Mouse (Mus musculus): ENCODE measurements around the gene Sppl2b. TPM values are rescaled to one million over a fixed set of nuclear protein-coding genes. Genes with fewer than 3 reads are reported as not detected.

Gene Sppl2b
- total and polyA plus RNA-seq, 2 experiments from 2014 or later, result 24.2 to 44.4 TPM

- DNase-seq (ENCODE audit: low spot score) (no peak), ATAC-seq (ENCODE audit: insufficient read depth, low read depth) (no peak)
- H3K4me2 ChIP-seq (ENCODE audit: low read depth, low read length), result no peak overlapping the region
- H3K27me3 ChIP-seq (ENCODE audit: control insufficient read depth, insufficient read depth, low read length), result no peaks in the 10 kb centered on the region
- TF ChIP-seq EP300 (IDR thresholded peaks at IDR 0.05; ENCODE audit: low read depth) (no peak), CTCF (IDR thresholded peaks at IDR 0.05; ENCODE audit: low read depth) (no peak)
- no peak overlapping the region for H3K27ac ChIP-seq (ENCODE audit: low read depth)
- no peaks in the 10 kb centered on the region for H3K9me3 ChIP-seq (replicated peaks; ENCODE audit: control insufficient read depth, low read length)
- H3K4me1 ChIP-seq (ENCODE audit: control insufficient read depth, insufficient read depth), result no peaks in the 10 kb centered on the region
- 92% methylated on average over 5 of the region's 5 CpGs for WGBS
- no peak overlapping the region for H3K4me3 ChIP-seq (ENCODE audit: low read depth, low read length)
- H3K9ac ChIP-seq (replicated peaks; ENCODE audit: low read depth, low read length), result no peak overlapping the region
- H3K36me3 ChIP-seq (replicated peaks; ENCODE audit: control insufficient read depth, insufficient read depth, low read length), result peaks cover 44% of the 10 kb centered on the region
Measured at GRCm38 (mm10) chr10:80862305-80862704, 7.2 kb downstream of the Sppl2b start.

GRCm38 (mm10) chr10:80864446-80864845 is 9.4 kb downstream of the Sppl2b start:
- TF ChIP-seq EP300 (IDR thresholded peaks at IDR 0.05; ENCODE audit: low read depth), result no peak
- no peak for TF ChIP-seq CTCF (IDR thresholded peaks at IDR 0.05; ENCODE audit: low read depth)
- H3K9me3 ChIP-seq (replicated peaks; ENCODE audit: control insufficient read depth, low read length), result no peaks in the 10 kb centered on the region
- no peak overlapping the region for H3K4me3 ChIP-seq (ENCODE audit: low read depth, low read length)
- H3K36me3 ChIP-seq (replicated peaks; ENCODE audit: control insufficient read depth, insufficient read depth, low read length), result peaks cover 58% of the 10 kb centered on the region
- H3K27ac ChIP-seq (ENCODE audit: low read depth), result no peak overlapping the region
- ATAC-seq (ENCODE audit: insufficient read depth, low read depth) (no peak), DNase-seq (ENCODE audit: low spot score) (no peak)
- no peak overlapping the region for H3K4me2 ChIP-seq (ENCODE audit: low read depth, low read length)
- WGBS, result 85% methylated on average over 16 of the region's 16 CpGs
- H3K4me1 ChIP-seq (ENCODE audit: control insufficient read depth, insufficient read depth), result no peaks in the 10 kb centered on the region
- H3K9ac ChIP-seq (replicated peaks; ENCODE audit: low read depth, low read length), result no peak overlapping the region
- no peaks in the 10 kb centered on the region for H3K27me3 ChIP-seq (ENCODE audit: control insufficient read depth, insufficient read depth, low read length)

- H3K4me2 ChIP-seq (ENCODE audit: low read depth, low read length), result no peak overlapping the region
- no peaks in the 10 kb centered on the region for H3K27me3 ChIP-seq (ENCODE audit: control insufficient read depth, insufficient read depth, low read length)
- H3K9ac ChIP-seq (replicated peaks; ENCODE audit: low read depth, low read length), result no peak overlapping the region
- no peak for DNase-seq (ENCODE audit: low spot score)
- TF ChIP-seq EP300 (IDR thresholded peaks at IDR 0.05; ENCODE audit: low read depth) (no peak), CTCF (IDR thresholded peaks at IDR 0.05; ENCODE audit: low read depth) (no peak)
- H3K27ac ChIP-seq (ENCODE audit: low read depth), result no peak overlapping the region
- H3K36me3 ChIP-seq (replicated peaks; ENCODE audit: control insufficient read depth, insufficient read depth, low read length), result peaks cover 26% of the 10 kb centered on the region
- H3K9me3 ChIP-seq (replicated peaks; ENCODE audit: control insufficient read depth, low read length), result no peaks in the 10 kb centered on the region
- no peak for ATAC-seq (ENCODE audit: insufficient read depth, low read depth)
- WGBS, result 82% methylated on average over 4 of the region's 6 CpGs
- H3K4me1 ChIP-seq (ENCODE audit: control insufficient read depth, insufficient read depth), result no peaks in the 10 kb centered on the region
- H3K4me3 ChIP-seq (ENCODE audit: low read depth, low read length), result no peak overlapping the region
Measured at GRCm38 (mm10) chr10:80870993-80871392, 15.9 kb downstream of the Sppl2b start.

- H3K27me3 ChIP-seq (ENCODE audit: control insufficient read depth, insufficient read depth, low read length), result no peaks in the 10 kb centered on the region
- TF ChIP-seq CTCF (IDR thresholded peaks at IDR 0.05; ENCODE audit: low read depth), result no peak
- TF ChIP-seq EP300 (IDR thresholded peaks at IDR 0.05; ENCODE audit: low read depth), result no peak
- H3K4me1 ChIP-seq (ENCODE audit: control insufficient read depth, insufficient read depth), result peaks cover 1% of the 10 kb centered on the region; the same call in 1 of the 2 replicates
- H3K9me3 ChIP-seq (replicated peaks; ENCODE audit: control insufficient read depth, low read length), result no peaks in the 10 kb centered on the region
- no peak within 1 kb of the TSS for H3K4me2 ChIP-seq (ENCODE audit: low read depth, low read length)
- H3K36me3 ChIP-seq (replicated peaks; ENCODE audit: control insufficient read depth, insufficient read depth, low read length), result peaks cover 22% of the 10 kb centered on the region
- H3K4me3 ChIP-seq (ENCODE audit: low read depth, low read length), result no peak within 1 kb of the TSS
- ATAC-seq (ENCODE audit: insufficient read depth, low read depth) (no peak), DNase-seq (ENCODE audit: low spot score) (no peak)
- WGBS, result 38% methylated on average over 9 of the region's 9 CpGs
- no peak within 1 kb of the TSS for H3K9ac ChIP-seq (replicated peaks; ENCODE audit: low read depth, low read length)
- no peak within 1 kb of the TSS for H3K27ac ChIP-seq (ENCODE audit: low read depth)
Measured at GRCm38 (mm10) chr10:80871581-80871980, 16.5 kb downstream of the Sppl2b start, which contains the start of gene Tmprss9. Tmprss9 (plus strand) TSS chr10:80871848.

GRCm38 (mm10) chr10:80874035-80874434 is 19.0 kb downstream of the Sppl2b start:
- no peaks in the 10 kb centered on the region for H3K27me3 ChIP-seq (ENCODE audit: control insufficient read depth, insufficient read depth, low read length)
- no peaks in the 10 kb centered on the region for H3K36me3 ChIP-seq (replicated peaks; ENCODE audit: control insufficient read depth, insufficient read depth, low read length)
- no peak overlapping the region for H3K9ac ChIP-seq (replicated peaks; ENCODE audit: low read depth, low read length)
- DNase-seq (ENCODE audit: low spot score) (no peak), ATAC-seq (ENCODE audit: insufficient read depth, low read depth) (no peak)
- WGBS, result 75% methylated on average over 9 of the region's 9 CpGs
- H3K4me1 ChIP-seq (ENCODE audit: control insufficient read depth, insufficient read depth), result peaks cover 8% of the 10 kb centered on the region
- no peaks in the 10 kb centered on the region for H3K9me3 ChIP-seq (replicated peaks; ENCODE audit: control insufficient read depth, low read length)
- H3K4me2 ChIP-seq (ENCODE audit: low read depth, low read length), result no peak overlapping the region
- H3K4me3 ChIP-seq (ENCODE audit: low read depth, low read length), result no peak overlapping the region
- no peak for TF ChIP-seq EP300 (IDR thresholded peaks at IDR 0.05; ENCODE audit: low read depth)
- TF ChIP-seq CTCF (IDR thresholded peaks at IDR 0.05; ENCODE audit: low read depth), result no peak
- H3K27ac ChIP-seq (ENCODE audit: low read depth), result no peak overlapping the region

- H3K4me2 ChIP-seq (ENCODE audit: low read depth, low read length), result no peak overlapping the region
- no peak for TF ChIP-seq EP300 (IDR thresholded peaks at IDR 0.05; ENCODE audit: low read depth)
- peak; percentile 80 for TF ChIP-seq CTCF (IDR thresholded peaks at IDR 0.05; ENCODE audit: low read depth)
- no peaks in the 10 kb centered on the region for H3K9me3 ChIP-seq (replicated peaks; ENCODE audit: control insufficient read depth, low read length)
- H3K27ac ChIP-seq (ENCODE audit: low read depth), result no peak overlapping the region
- no peaks in the 10 kb centered on the region for H3K36me3 ChIP-seq (replicated peaks; ENCODE audit: control insufficient read depth, insufficient read depth, low read length)
- H3K27me3 ChIP-seq (ENCODE audit: control insufficient read depth, insufficient read depth, low read length), result no peaks in the 10 kb centered on the region
- DNase-seq (ENCODE audit: low spot score) (peak; percentile 39), ATAC-seq (ENCODE audit: insufficient read depth, low read depth) (no peak)
- no peak overlapping the region for H3K4me3 ChIP-seq (ENCODE audit: low read depth, low read length)
- no peak overlapping the region for H3K9ac ChIP-seq (replicated peaks; ENCODE audit: low read depth, low read length)
- H3K4me1 ChIP-seq (ENCODE audit: control insufficient read depth, insufficient read depth), result peaks cover 8% of the 10 kb centered on the region
- 29% methylated on average over 5 of the region's 5 CpGs for WGBS
Measured at GRCm38 (mm10) chr10:80876028-80876427, 21.0 kb downstream of the Sppl2b start.

All from heart, postnatal 0 days (tissue).